Mouse (Mus musculus) heart, postnatal 14 days (tissue): Measurements from ENCODE around the gene Zfp691. TPM values are rescaled to one million over a fixed set of nuclear protein-coding genes. Genes with fewer than 3 reads are reported as not detected.

Experiments used
- DNase-seq, 2 experiments: peaks; one replicate each; pipeline ENCODE4 v3.0.0; 2021 to 2022
- intact Hi-C: fragments of 180-260 bp; cut with DNase I; formaldehyde crosslinking; loops from one replicate; pipeline ENCODE4 v1.15.1; 2025
- total RNA-seq, 2 experiments: library from RNA; stranded (reverse); gene quantifications; 2 replicates each; pipeline ENCODE4 v1.2.3; 2021

The Zfp691 gene
- total RNA-seq, 2 experiments from 2014 or later: 18.7 to 20.2 TPM

DNA sequence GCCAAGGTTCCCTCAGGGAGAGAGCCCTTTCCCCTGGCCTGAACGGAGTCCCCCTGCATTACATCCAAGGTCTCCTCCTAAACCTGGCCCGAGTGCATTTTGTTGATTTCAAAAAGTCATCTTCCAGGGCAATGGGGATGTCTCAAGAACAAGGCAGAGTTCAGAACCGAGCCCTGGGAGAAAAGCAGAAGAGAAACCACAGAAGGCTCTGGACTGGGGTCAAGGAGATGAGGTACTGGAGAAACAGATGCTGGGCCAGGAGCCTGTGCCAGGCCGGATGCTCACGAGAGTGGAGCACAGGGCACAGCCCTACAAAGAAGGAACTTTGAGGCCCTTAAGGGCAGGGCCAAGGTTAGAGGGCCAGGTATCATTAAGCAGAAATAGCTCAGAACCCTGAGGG, 3.7 kb upstream of the Zfp691 start:
- intact Hi-C loops: loop anchor here (10.0 kb wide), 1 partner anchor 553 kb away; the partner anchor contains the start of genes Cfap57 and Ebna1bp2
- DNase-seq: peak in 1 of 2 experiments; percentile 31

GRCm38 (mm10) chr4:119172919-119173650, 910 bp downstream of the Zfp691 start:
- DNase-seq: no peak
- intact Hi-C loops: loop anchor here (10.0 kb wide), 1 partner anchor 548 kb away; the partner anchor contains the start of genes Cfap57 and Ebna1bp2

GRCm38 (mm10) chr4:119167663-119168062, 6.3 kb downstream of the Zfp691 start:
- DNase-seq: peak; percentile 82 to 88
- intact Hi-C loops: loop anchor here (1.0 to 5.0 kb wide), 2 partner anchors 35 to 162 kb away; no protein-coding TSS in a partner anchor

GRCm38 (mm10) chr4:119167068-119167467, 6.9 kb downstream of the Zfp691 start:
- no peak for DNase-seq
- intact Hi-C loops: loop anchor here (1.0 to 5.0 kb wide), 2 partner anchors 35 to 162 kb away; no protein-coding TSS in a partner anchor

DNA sequence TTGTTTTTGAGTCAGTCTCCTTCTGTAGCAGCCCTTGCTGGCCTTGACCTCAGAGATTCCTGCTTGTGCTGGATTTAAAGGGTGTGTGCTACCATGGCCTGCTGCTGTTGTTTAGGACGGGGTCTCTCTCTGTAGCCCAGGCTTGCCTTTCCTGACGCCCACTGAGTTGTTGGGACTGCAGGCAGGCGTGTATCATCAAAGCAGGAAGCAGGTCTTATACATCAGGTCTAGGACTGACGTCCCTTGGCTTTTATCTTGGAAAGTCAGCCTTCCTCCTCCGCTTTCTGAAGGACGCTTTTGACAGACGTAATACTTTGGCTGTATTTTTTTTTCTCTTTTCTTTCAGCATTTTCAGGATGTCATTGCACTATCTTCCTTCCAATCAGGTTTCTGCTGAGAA, 8.1 kb downstream of the Zfp691 start:
- DNase-seq: no peak
- intact Hi-C loops: loop anchor here (5.0 kb wide), 1 partner anchor 36 kb away; no protein-coding TSS in a partner anchor

DNA sequence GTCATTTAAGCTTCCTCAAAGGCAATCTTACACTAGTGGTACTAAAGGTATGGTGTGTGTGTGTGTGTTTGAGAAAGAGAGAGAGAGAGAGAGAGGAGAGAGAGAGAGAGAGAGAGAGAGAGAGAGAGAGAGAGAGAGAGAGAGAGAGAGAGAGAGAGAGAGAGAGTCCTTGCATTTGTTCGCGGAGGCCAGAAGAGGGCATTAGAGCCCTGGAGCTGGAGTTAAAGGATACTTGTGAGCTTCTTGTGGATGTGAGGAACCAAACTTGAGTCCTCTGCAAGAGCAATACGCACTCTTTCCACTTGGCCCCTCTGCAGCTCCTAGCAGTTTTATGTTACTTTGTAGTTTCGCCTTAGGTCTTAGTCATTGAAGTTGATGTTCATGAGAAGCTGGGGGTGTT, 11.0 kb downstream of the Zfp691 start:
- intact Hi-C loops: no loop called here
- no peak for DNase-seq

GRCm38 (mm10) chr4:119161358-119161757, 12.6 kb downstream of the Zfp691 start:
- no peak for DNase-seq

DNA sequence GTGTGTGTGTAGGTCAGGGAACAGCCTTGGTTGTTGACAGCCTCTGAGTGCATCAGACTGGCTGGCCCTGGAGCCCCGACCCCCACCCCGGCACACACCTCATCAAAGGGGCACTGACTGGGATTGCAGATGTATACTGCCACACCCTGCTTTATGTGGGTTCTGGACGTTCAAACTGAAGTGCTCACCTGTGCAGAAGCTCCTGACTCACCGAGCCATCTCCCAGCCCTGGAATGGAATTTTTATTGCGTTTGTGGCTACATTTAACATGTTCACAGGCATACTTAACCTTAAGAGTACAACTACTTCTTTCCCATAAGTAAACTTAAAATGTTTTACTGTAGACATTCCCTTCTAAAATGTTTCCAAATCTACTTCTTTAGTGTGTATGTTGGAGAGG, 16.1 kb downstream of the Zfp691 start:
- DNase-seq: no peak
- intact Hi-C loops: no loop called here

More at GRCm38 (mm10) chr4:119161358-119161757, 12.6 kb downstream of the Zfp691 start:
- intact Hi-C loops: no loop called here

GRCm38 (mm10) chr4:119157186-119157585, 16.8 kb downstream of the Zfp691 start:
- intact Hi-C loops: no loop called here
- peak; percentile 65 to 79 for DNase-seq

DNA sequence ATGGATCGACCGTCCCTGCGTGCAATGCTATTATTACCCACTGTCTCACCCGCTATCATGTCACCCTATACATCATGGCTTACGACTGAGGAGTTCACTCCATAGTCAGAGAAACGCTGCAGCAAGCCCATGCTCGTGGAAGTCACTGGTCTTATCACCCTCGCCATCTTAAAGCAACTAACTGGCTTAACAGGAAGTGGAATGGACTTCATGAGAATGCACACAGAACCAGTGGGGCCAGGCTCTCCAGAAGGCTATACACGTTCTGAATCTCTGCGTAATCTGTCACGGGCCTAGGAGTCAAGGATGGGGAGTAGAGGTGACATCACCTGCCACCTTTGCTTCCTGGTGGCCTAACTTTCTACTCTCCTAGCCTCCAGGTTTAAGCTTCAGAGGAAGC, 25.3 kb downstream of the Zfp691 start:
- no peak for DNase-seq

DNA sequence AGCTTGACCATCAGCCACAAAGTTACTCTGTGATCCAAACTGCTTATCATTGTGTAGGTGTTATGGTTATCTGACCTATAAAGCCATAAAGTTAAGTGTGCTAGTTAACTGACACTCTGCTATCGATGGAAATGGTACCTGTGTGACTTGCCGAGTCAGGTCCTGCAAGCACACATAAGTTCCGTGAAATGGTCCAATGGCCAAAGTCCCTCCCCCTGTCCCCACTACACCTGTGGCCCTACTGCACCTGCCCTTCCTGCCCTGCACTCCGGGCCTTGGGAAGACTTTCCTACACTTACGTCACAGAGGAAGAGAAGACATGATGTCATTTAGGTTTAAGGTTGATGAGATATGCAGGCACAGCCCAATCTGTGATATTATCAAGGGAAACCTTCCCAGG, 26.6 kb downstream of the Zfp691 start:
- intact Hi-C loops: no loop called here
- no peak for DNase-seq

More for the DNA sequence above, 25.3 kb downstream of the Zfp691 start:
- intact Hi-C loops: no loop called here

- intact Hi-C loops: no loop called here
- no peak for DNase-seq
Observed at GRCm38 (mm10) chr4:119146816-119147215, 27.2 kb downstream of the Zfp691 start.

- intact Hi-C loops: no loop called here
- peak; percentile 46 to 67 for DNase-seq
Observed at GRCm38 (mm10) chr4:119142230-119142871, 31.6 kb downstream of the Zfp691 start.

DNA sequence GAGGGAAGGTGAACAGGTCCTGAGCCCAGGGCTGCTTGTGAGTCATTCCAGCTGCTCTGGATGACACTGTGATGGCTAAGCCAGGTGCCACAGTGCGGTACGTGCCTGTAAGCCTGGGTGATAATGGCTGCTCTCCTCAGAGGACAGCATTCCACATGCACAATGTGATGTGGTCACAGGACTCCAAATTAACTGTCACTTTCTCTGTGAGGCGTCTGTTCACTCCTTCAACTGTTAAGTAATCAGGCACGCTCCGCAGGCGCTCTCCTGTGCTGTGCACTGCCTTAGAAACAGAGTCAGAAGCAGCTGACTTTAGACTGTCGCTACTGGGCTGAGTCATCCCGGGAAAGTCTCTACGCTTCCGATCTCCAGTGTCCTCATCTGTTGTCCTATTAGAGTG, 32.8 kb downstream of the Zfp691 start:
- no peak for DNase-seq
- intact Hi-C loops: no loop called here

DNA sequence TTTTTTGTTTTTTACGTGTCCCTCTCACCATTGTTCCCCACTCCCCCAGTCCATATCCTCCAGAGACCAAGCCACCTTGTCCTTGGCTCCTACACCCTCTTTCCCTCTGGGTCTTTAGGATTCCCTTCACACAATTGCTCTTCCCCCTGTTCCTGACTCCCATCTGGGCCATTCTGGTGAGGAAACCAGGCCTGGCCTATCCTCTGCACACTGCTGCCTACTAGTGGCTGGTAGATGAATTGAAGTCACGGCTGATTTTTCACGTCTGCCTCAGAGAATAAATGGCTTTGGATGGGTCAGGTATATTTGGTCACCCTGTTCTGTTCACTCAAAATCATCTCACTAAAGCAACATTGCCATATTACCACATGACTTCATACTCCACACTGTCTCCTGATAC, 33.9 kb downstream of the Zfp691 start:
- peak; percentile 36 to 57 for DNase-seq
- intact Hi-C loops: loop anchor here (1.0 kb wide), 1 partner anchor 135 kb away; no protein-coding TSS in a partner anchor

DNA sequence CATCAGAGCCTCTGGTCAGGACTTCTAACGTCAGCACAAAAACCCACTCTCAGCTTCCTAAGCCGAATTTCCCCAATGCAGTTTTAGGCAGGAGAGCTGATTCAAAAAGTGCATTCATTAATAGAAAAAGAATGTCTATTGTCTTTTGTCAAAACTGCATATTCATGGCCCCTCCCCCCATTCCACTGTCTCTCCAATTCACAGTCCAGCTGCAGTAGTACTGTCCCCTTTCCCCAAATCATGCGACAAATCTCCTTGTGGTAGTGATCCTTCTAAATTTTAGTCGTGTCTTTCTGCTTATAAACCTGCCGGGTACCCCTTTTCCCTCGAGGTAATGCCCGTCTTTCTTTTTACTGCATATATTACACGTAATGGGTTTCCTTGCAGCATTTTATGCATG, 35.2 kb downstream of the Zfp691 start:
- no peak for DNase-seq
- intact Hi-C loops: no loop called here

DNA sequence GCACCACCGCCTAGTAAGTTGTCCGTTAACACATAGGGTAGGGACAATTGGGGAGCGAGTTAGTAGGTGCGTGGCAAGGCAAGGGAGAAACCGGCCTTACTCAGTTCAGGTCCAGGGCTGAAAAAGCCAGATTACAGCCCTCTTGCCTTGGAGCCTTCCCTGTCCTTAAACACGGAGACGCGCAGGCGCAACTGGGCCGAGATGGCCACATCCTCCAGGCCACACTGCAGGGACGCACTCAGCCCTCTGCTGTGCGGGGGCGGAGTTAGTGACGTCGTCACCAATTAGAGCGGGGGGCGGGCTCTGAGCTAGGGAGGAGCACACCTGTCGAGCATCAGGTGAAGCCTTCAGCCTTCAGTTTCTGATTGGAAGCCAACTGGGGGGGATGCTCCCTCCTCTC, 35.8 kb downstream of the Zfp691 start:
- peak; percentile 23 to 41 for DNase-seq
- intact Hi-C loops: no loop called here

GRCm38 (mm10) chr4:119137313-119137712, 36.7 kb downstream of the Zfp691 start:
- intact Hi-C loops: no loop called here
- DNase-seq: no peak

GRCm38 (mm10) chr4:119133860-119134259, 40.1 kb downstream of the Zfp691 start:
- intact Hi-C loops: no loop called here
- no peak for DNase-seq

DNA sequence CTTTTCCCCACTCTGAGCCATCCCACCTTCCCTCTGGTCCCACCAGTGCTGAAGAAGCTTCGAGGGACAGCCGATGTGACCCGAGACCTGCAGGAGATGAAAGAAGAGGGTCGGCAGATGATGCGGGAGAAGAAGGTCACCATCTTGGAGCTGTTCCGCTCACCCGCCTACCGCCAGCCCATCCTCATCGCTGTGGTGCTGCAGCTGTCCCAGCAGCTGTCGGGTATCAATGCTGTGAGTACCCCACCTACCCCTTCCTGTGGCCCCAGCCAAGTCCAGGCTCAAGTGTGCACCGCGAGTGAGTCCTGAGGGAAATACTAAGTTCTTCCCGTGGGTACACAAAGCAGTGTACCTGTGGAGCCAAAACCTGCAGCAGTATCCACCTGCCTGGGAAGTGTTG, 40.7 kb downstream of the Zfp691 start:
- DNase-seq: no peak
- intact Hi-C loops: no loop called here

- DNase-seq: no peak
- intact Hi-C loops: no loop called here
Observed at GRCm38 (mm10) chr4:119131189-119131910, 42.6 kb downstream of the Zfp691 start.
